Mouse (Mus musculus): ENCODE data around the gene Prdm11. TPM values are rescaled to one million over a fixed set of nuclear protein-coding genes. Genes with fewer than 3 reads are reported as not detected.

Prdm11 gene
- total RNA-seq (2022), result 10 to 100 TPM; 23.7 to 29.5 (median 26.6) TPM

- no peak for DNase-seq (ENCODE audit: low spot score in 2 of 2)
These were observed at the start of gene Prdm11 for GRCm38 (mm10) chr2:93045818-93046508. TSS of gene Prdm11 (minus strand) at chr2:93046167.

GRCm38 (mm10) chr2:93092347-93092746 is 46.4 kb upstream of the Prdm11 start:
- DNase-seq (ENCODE audit: low spot score in 2 of 2), result no peak

GRCm38 (mm10) chr2:93091679-93092078 is 45.7 kb upstream of the Prdm11 start:
- no peak for DNase-seq (ENCODE audit: low spot score in 2 of 2)

- DNase-seq (ENCODE audit: low spot score in 2 of 2), result no peak
These were observed 43.6 kb upstream of the Prdm11 start for GRCm38 (mm10) chr2:93089379-93090089.

- DNase-seq (ENCODE audit: low spot score in 2 of 2), result no peak
These were observed 42.0 kb upstream of the Prdm11 start for GRCm38 (mm10) chr2:93088006-93088405.

GRCm38 (mm10) chr2:93085291-93086027 is 39.5 kb upstream of the Prdm11 start:
- peak; percentile 81 to 86 for DNase-seq (ENCODE audit: low spot score in 2 of 2)

GRCm38 (mm10) chr2:93084481-93084880 is 38.5 kb upstream of the Prdm11 start:
- no peak for DNase-seq (ENCODE audit: low spot score in 2 of 2)

GRCm38 (mm10) chr2:93083317-93083716 is 37.4 kb upstream of the Prdm11 start:
- DNase-seq (ENCODE audit: low spot score in 2 of 2), result no peak

- no peak for DNase-seq (ENCODE audit: low spot score in 2 of 2)
These were observed 36.9 kb upstream of the Prdm11 start for GRCm38 (mm10) chr2:93082846-93083245.

- DNase-seq (ENCODE audit: low spot score in 2 of 2), result no peak
These were observed 35.1 kb upstream of the Prdm11 start for GRCm38 (mm10) chr2:93080871-93081608.

- DNase-seq (ENCODE audit: low spot score in 2 of 2), result no peak
These were observed 33.4 kb upstream of the Prdm11 start for GRCm38 (mm10) chr2:93079394-93079793.

GRCm38 (mm10) chr2:93076578-93076955 is 30.6 kb upstream of the Prdm11 start:
- no peak for DNase-seq (ENCODE audit: low spot score in 2 of 2)

GRCm38 (mm10) chr2:93075738-93076577 is 30.0 kb upstream of the Prdm11 start:
- peak; percentile 31 to 47 for DNase-seq (ENCODE audit: low spot score in 2 of 2)

- peak in 1 of 2 experiments; percentile 35 for DNase-seq (ENCODE audit: low spot score in 2 of 2)
These were observed 25.7 kb upstream of the Prdm11 start for GRCm38 (mm10) chr2:93071656-93072055.

- DNase-seq (ENCODE audit: low spot score in 2 of 2), result no peak
These were observed 23.0 kb upstream of the Prdm11 start for GRCm38 (mm10) chr2:93068942-93069341.

- DNase-seq (ENCODE audit: low spot score in 2 of 2), result peak in 1 of 2 experiments; percentile 60
These were observed 17.4 kb upstream of the Prdm11 start for GRCm38 (mm10) chr2:93063347-93063746.

- no peak for DNase-seq (ENCODE audit: low spot score in 2 of 2)
These were observed 5.9 kb upstream of the Prdm11 start for GRCm38 (mm10) chr2:93051873-93052272.

- DNase-seq (ENCODE audit: low spot score in 2 of 2), result no peak
These were observed 2.8 kb upstream of the Prdm11 start for GRCm38 (mm10) chr2:93048601-93049323.

- DNase-seq (ENCODE audit: low spot score in 2 of 2), result no peak
These were observed 1.6 kb upstream of the Prdm11 start for GRCm38 (mm10) chr2:93047491-93048050.

- no peak for DNase-seq (ENCODE audit: low spot score in 2 of 2)
These were observed 1.1 kb upstream of the Prdm11 start for GRCm38 (mm10) chr2:93047036-93047435.
